Mouse (Mus musculus) T-cell, adult 2 months (primary cell): ENCODE data around the gene Btg2.
A peak's percentile ranks its signal among the peaks of the same experiment; 100 is the strongest.

Experiments used
- DNase-seq: peaks from one replicate; pipeline ENCODE4 v3.0.0; 2022; ENCODE audit warnings: low spot score

Btg2 gene

DNA sequence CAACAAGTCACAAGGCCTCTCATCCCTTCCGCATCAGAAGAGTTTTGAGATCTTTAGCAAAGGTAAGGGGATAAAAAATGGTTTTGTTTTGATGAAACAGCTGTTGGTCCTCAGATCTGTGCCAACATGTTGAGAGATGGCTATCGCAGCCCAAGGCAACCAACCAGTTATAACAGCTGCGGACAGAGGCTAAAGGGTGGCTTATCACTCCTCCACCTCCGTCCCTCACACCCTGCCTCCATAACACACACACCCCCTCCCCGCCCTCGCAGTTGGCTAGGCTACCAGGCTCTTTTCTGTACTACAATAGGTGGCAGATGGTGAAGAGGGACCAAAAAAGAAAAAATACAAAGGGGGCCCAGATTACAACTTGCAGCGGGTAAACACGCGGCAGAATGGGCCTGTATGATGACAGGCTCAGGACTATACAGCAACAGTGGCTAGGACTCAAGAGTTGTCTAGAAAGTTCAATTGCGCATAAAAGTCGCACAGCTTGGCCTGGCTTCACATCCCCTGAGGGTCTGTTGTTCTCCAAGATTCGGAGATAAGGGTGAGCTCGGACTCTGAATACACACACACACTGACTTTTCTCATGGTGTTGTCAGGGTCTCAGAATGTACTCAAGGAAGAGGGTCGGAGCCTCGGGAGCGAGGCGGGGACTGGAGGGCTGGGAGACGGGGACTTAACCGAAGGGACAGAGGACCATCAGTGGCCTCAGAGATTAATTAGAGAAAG is 692 bp downstream of the Btg2 start:
- DNase-seq, result peak; percentile 33

DNA sequence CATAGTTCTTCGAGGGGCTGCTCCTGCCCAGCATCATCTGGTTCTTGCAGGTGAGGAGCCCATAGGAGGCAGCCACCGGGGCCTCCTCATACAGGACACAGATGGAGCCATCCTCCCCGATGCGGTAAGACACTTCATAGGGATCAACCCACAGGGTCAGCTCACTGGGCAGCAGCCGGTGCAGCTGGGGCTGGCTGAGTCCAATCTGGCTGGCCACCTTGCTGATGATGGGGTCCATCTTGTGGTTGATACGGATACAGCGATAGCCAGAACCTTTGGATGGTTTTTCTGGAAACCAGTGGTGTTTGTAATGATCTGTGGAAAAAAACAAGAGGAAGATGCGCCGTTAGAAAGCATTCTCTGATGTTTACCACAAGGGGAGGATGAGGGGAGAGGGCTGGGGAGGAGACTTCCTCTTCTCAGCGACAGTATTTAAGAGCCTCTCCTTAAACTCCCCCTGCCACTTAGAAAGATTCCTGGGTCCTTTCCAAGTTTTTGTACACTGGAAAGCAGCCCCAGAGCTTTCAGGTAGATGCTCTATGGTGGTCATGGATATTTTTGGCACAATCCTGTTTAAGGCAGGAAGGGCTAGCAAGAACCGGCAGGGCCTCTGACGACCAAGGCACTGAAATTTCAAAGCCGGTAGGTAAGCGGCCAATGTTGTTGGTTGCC is 1.4 kb downstream of the Btg2 start:
- DNase-seq, result peak; percentile 54

DNA sequence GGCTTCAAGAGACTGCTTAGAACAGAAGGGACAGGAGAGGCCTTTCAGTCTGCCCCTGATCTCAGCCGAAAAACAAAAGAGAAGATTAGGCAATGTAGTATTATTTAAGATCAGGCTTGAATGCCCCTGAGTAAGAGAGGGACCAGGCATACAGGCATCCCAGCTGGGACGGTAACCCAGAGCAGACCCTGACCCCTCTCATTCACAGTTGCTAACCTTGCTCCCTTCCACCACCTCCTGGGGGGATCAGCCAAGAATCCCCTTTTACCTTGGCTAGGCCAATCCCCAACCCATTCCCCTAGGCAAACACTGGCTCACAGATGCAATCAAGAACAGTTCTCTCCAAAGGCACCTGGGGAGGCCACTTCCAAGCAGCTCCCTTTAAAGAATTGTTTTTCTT is 2.1 kb downstream of the Btg2 start:
- DNase-seq, result no peak

DNA sequence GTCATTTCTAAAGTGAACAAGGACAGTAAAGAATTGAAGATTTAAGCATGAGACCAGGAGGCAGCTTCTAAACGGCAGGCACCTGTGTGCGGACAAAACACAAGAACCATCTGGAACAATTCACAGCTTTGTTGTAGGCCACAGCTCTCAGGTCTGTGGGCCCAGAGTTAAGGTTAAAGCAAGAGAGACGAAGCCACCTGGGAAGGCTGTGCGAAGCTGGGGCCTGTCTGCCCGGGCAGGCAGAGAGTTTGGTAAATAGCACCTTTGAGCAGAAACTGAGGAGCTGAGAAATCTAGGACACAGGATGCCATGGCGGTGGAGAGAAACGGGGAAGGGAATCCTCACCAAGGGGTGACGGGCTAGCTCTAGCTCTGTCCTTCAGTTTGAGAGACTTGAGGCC is 3.4 kb downstream of the Btg2 start:
- no peak for DNase-seq

DNA sequence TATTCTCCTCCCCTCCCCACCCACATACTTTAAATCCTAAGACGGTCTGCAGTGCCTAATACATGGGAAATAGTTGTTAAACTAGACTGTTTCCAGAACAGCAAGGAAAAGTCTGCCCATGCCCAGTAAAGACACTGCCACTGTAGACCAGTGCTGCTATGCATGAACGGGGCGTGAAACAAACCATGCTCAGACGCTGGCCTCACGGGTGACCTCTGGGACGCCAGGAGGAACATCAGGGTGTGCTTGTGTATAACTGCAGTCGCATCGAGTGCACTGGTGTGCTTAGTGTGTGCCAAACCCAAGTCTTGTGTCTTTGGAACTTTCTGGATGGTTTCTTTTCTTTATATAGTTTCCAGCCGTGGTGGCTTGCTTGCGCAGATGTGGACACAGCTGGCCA is 4.3 kb downstream of the Btg2 start:
- no peak for DNase-seq

DNA sequence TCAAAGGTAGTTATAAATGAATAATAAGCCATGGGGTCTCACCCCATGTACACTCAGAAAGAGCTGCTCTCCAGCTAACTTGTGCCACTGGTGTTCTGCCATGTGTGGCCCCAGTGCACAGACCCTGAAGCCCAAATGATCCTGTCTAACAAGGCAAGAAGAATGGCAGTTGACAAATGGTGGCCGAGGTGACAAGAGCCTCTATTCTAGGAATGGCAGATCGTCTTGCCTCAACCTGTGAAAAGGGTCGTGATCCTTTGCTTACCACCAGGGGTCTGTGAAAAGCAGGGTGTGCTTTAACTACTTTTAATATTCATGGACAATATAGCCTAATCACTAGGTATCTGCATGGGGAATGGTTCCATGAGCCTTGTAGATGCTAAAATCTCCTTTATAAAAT is 4.7 kb downstream of the Btg2 start:
- DNase-seq, result no peak

GRCm38 (mm10) chr1:134073658-134074057 is 5.3 kb downstream of the Btg2 start:
- DNase-seq, result no peak

DNA sequence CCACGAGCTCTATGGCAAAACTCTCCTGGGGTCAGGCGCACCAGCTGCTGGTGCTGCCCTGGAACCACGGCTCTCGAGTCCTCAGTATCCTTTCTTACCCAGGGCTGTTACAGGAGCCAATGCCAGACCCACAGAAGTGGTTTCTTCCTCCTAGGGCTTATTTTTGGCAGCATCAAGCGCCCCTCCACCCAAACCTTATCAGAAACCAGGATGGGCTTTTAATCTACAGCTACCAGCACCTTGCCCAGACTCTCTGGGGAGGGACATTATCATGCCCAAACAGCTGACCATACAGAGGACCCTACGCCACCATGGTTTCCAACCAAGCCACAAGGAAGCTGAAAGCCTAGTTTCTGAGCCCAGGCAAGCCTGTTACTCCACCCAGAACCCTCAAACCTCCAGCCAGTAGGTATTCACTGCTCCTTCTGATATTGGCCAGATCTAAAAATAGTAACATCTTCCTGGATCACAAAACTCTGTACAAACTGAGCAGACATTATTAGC is 5.8 kb downstream of the Btg2 start:
- DNase-seq, result no peak

DNA sequence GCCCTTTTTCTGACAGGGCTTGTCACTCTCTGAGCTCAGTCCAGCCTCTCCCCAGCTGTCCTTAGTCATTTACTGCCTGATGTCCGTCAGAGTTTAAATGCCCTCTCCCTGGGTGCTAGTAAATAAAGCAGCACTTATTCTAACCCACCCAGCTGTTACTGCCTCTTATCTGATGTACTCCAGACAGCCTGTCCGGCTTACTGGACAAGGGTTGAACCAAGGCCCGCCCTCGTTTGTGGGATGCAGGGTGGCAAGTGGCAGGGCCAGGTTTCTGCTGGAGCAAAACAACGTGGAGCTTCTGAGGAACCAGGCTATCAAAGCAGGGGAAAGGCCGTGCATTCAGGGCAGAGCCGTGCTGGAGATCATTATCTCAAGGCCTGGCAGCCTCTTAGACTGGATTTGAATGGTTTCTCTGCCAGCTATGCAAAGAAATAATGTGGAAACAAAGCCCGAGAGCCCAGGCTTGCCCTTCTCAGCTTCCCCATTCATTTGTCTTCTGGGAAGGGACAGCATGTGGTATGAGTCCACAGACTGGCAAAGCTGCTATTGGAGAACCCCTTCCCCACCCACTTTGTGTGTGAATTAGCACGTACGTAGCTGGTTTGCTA is 7.4 kb downstream of the Btg2 start:
- no peak for DNase-seq

DNA sequence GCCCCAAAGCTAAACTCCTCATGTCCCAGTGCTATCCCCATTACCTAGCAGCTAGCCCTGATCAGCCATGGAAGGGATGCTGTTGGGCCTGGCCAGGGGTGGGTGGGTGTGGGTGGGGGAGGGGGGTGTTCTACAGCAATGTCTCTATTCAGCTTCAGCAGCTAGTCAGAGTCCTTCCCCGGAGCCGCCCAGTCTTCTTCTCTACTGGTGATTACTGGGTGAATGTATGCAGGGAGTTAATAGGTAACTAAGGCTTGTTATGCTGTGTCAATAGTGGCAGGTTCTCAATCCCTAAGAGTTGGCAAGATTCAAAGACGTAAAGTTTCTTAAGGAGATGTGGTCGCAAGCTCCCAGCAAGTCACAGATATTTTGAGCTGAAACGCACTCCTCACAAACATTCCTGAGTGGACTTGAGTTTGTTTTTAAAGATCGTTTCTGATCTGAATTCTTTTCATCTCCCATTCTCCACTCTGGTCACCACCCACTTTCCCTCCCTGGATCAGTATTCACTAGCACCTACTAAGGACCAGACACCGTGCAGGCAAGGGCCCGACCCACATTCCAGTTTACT is 8.7 kb downstream of the Btg2 start:
- no peak for DNase-seq

- DNase-seq, result peak; percentile 84
Observed at GRCm38 (mm10) chr1:134067143-134067619, 11.7 kb downstream of the Btg2 start.

- no peak for DNase-seq
Observed at GRCm38 (mm10) chr1:134066554-134066953, 12.4 kb downstream of the Btg2 start.

DNA sequence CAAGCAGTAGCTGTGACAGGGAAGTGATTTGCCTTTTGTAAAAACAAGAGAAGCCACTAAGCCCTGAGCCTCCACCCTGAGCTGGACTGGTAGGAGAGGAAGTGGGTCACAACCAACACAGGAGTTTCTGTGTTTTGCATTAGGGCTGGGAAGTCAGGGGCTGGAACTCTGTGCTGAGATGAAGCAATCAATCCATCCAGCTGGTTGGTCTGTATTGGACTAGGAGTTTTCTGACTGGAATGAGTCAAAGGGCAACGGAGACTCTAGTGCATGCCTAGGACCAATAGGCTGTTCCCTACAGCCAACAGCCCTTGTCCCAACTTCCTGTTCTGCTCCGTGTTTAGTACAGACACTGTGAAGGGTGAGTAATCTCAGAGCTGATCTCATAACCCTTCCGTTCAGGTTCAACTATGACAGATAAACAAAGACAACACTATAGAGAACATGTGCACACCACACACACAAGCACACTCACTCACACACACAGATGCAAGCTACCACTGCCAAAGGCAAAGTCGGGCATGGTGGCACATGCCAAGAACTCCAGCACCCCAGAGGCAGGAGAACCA is 13.6 kb downstream of the Btg2 start:
- peak; percentile 63 for DNase-seq

DNA sequence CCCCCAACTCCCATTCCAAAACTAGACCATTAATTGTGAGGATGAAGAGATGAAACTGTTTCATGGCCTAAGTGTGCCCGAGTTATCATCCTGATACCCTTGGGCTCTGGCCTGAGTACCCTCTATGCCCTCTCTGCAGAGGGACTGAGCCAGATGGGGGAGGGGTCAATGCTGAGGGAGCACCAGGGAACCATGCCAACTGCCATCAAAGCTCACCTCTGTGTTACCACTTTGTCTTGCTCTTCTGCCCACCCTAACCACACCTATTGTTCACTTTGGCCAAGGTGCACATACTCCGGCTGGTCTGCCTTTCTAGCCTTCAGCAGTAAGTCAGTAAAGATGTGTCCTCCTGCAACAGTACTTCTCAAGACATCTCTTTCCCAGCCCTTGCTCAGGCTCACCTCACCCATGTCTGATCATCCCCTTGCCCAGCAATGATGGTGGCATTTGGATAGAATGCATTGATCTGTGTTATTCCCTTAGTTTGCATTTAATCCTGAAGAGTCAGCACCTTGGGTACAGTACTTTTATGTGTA is 14.6 kb downstream of the Btg2 start:
- no peak for DNase-seq

DNA sequence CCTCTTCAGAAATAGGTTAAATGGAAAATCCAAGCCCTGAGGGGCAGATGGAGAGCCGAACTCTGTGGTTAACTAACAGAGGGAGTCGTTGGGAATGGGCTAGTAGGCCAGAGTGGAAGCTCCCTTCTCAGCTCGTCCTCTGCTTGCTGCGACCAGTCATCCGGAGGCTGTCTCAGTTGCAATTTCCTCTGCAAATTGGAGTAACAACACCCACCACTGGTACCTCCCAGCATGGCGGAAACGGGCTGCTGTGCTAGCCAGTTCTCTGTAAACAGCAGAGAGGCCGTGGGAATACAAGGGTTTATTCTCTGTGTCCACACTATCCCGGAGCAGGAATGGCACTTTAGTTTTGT is 15.2 kb downstream of the Btg2 start:
- DNase-seq, result peak; percentile 66

DNA sequence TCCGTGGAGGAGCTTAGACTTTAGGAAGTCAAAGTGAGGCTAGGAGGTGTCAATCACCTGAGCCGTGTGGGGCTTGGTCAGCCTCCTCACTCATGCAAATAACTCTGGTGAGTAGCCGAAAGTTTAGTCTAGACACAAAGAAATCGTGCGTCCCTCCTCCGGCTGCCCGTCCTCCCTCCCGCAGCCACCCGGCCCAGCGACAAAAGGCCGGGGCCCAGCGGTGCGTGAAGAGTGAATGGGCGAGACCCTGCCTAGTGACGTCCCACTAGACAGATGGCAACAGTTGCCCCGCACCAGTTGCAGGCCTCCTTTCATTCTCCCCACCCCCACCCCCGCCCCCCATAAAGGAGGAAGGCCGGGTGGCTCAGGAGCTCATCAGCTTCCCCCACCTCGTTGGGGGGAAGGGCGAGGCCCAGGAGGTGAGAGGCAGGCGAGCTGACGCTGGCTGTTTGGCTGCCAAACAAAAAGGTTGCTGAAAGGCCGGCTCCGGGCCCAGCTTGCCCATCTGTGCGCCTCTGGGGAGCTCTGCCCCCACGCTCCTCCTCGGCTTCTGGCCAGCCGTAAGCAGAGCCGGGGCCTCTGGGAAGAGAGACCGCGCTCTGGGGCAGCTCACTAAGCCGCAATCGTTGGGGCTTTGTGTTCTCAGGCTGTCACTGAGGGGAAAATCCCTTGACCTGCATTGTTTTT is 15.7 kb downstream of the Btg2 start:
- peak; percentile 53 for DNase-seq

- DNase-seq, result no peak
Observed at GRCm38 (mm10) chr1:134062411-134063085, 16.4 kb downstream of the Btg2 start.

DNA sequence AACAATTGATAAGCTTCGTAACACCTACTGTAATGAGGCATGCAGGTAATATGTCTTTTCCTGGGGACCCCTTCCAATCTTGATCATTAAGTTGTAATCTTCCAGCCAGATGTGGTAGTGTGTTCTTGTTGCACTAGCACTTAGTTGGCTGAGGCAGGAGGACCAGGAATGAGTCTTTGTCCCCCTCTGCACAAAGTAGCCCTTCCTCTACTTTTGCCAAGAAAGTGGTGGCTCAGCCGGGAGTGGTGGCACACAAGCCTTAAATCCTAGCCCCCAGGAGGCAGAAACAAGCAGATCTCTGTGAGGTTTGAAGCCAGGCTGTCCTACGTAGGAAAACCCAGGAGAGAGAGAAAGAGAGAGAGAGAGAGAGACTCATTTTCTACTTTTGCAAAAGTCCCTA is 17.0 kb downstream of the Btg2 start:
- no peak for DNase-seq

GRCm38 (mm10) chr1:134060849-134061569 is 17.9 kb downstream of the Btg2 start:
- DNase-seq, result peak; percentile 94
